Comparison of ENCODE assay signal across 33 mouse cellular contexts in genomic region chr2:164551502-164551901, GRCm38 (mm10). TPM values are rescaled to one million over a fixed set of nuclear protein-coding genes. Genes with fewer than 3 reads are reported as not detected.
"Had no signal": no experiment of that assay in that cellular context is flagged by ENCODE, and none has a peak within 500 bp of the region (broad histone marks: within the 10 kb centered on the region; RNA-seq: fewer than 3 reads in every experiment).

No protein-coding gene starts in this region.

- H3K27ac ChIP-seq: embryonic facial prominence, embryonic 10.5 days; embryonic facial prominence, embryonic 12.5 days; embryonic facial prominence, embryonic 13.5 days; embryonic facial prominence, embryonic 15.5 days; forebrain, embryonic 10.5 days; forebrain, embryonic 12.5 days; forebrain, embryonic 13.5 days; forebrain, embryonic 15.5 days; gastrocnemius, adult 2 months had no signal

- H3K4me3 ChIP-seq: embryonic facial prominence, embryonic 10.5 days; embryonic facial prominence, embryonic 12.5 days; embryonic facial prominence, embryonic 13.5 days; embryonic facial prominence, embryonic 15.5 days; erythroblast, embryonic 14.5 days; forebrain, embryonic 10.5 days; forebrain, embryonic 12.5 days; forebrain, embryonic 13.5 days; forebrain, embryonic 15.5 days; gastrocnemius, adult 2 months had no signal

- H3K4me2 ChIP-seq: embryonic facial prominence, embryonic 12.5 days; embryonic facial prominence, embryonic 13.5 days; embryonic facial prominence, embryonic 15.5 days; forebrain, embryonic 12.5 days; forebrain, embryonic 13.5 days; forebrain, embryonic 15.5 days had no signal

- H3K9me3 ChIP-seq: embryonic facial prominence, embryonic 10.5 days; embryonic facial prominence, embryonic 12.5 days; embryonic facial prominence, embryonic 13.5 days; embryonic facial prominence, embryonic 15.5 days; forebrain, embryonic 10.5 days; forebrain, embryonic 12.5 days; forebrain, embryonic 13.5 days; forebrain, embryonic 15.5 days had no signal

- H3K4me1 ChIP-seq: forebrain, embryonic 15.5 days had no signal

- DNase-seq: cerebellum, adult 2 months; cerebellum, adult 8-10 months; cerebellum, adult 9-10 months; cerebellum, adult 9-11 months; cerebellum, postnatal 10 days; cerebellum, postnatal 14 days; cerebellum, postnatal 25 days; cerebellum, postnatal 36 days; embryo, embryonic 11 days; forebrain, postnatal 0 days; gastrocnemius, adult 2 months; gastrocnemius, postnatal 10 days; gastrocnemius, postnatal 14 days; gastrocnemius, postnatal 25 days; gastrocnemius, postnatal 36 days; heart, adult 11 months; heart, adult 18-20 months had no signal

- ATAC-seq: forebrain, embryonic 13.5 days; forebrain, embryonic 14.5 days; forebrain, embryonic 15.5 days; forebrain, embryonic 16.5 days; forebrain, postnatal 0 days had no signal

- H3K36me3 ChIP-seq: embryonic facial prominence, embryonic 10.5 days; embryonic facial prominence, embryonic 12.5 days; embryonic facial prominence, embryonic 13.5 days; embryonic facial prominence, embryonic 15.5 days; forebrain, embryonic 10.5 days; forebrain, embryonic 12.5 days; forebrain, embryonic 15.5 days had no signal

- H3K9ac ChIP-seq: embryonic facial prominence, embryonic 12.5 days; embryonic facial prominence, embryonic 13.5 days; embryonic facial prominence, embryonic 15.5 days; forebrain, embryonic 12.5 days; forebrain, embryonic 13.5 days; forebrain, embryonic 15.5 days; forebrain, postnatal 0 days had no signal

- H3K27me3 ChIP-seq: embryonic facial prominence, embryonic 12.5 days; embryonic facial prominence, embryonic 13.5 days; embryonic facial prominence, embryonic 15.5 days; forebrain, embryonic 13.5 days; forebrain, embryonic 15.5 days had no signal

RNA-seq across cellular contexts. Expression of gene Wfdc2, which starts 10.7 kb away (rescaled TPM):
- polyA plus RNA-seq: erythroblast, embryonic 14.5 days had no signal

RNA-seq across cellular contexts. Expression of gene Spint3, which starts 21.8 kb away (rescaled TPM):
- polyA plus RNA-seq: cerebellum, adult 2 months; cortical plate, adult 2 months; embryonic facial prominence, embryonic 10.5 days; embryonic facial prominence, embryonic 11.5 days; embryonic facial prominence, embryonic 12.5 days; embryonic facial prominence, embryonic 13.5 days; embryonic facial prominence, embryonic 14.5 days; embryonic facial prominence, embryonic 15.5 days; erythroblast, embryonic 14.5 days; forebrain, embryonic 10.5 days; forebrain, embryonic 11.5 days; forebrain, embryonic 12.5 days; forebrain, embryonic 13.5 days; forebrain, embryonic 14.5 days; forebrain, embryonic 15.5 days; forebrain, embryonic 16.5 days; forebrain, postnatal 0 days; frontal cortex, adult 2 months had no signal

RNA-seq across cellular contexts. Expression of gene Wfdc6a, which starts 33.7 kb away (rescaled TPM):
- polyA plus RNA-seq: cerebellum, adult 2 months; cortical plate, adult 2 months; embryonic facial prominence, embryonic 10.5 days; embryonic facial prominence, embryonic 11.5 days; embryonic facial prominence, embryonic 12.5 days; embryonic facial prominence, embryonic 13.5 days; erythroblast, embryonic 14.5 days; forebrain, embryonic 10.5 days; forebrain, embryonic 11.5 days; forebrain, embryonic 12.5 days; forebrain, embryonic 13.5 days; forebrain, embryonic 14.5 days; forebrain, embryonic 15.5 days; forebrain, embryonic 16.5 days had no signal

RNA-seq across cellular contexts. Expression of gene Eppin, which starts 41.9 kb away (rescaled TPM):
- polyA plus RNA-seq: cerebellum, adult 2 months; cortical plate, adult 2 months; embryonic facial prominence, embryonic 10.5 days; embryonic facial prominence, embryonic 11.5 days; embryonic facial prominence, embryonic 12.5 days; embryonic facial prominence, embryonic 13.5 days; embryonic facial prominence, embryonic 14.5 days; embryonic facial prominence, embryonic 15.5 days; erythroblast, embryonic 14.5 days; forebrain, embryonic 10.5 days; forebrain, embryonic 11.5 days; forebrain, embryonic 12.5 days; forebrain, embryonic 13.5 days; forebrain, embryonic 14.5 days; forebrain, embryonic 15.5 days; forebrain, embryonic 16.5 days; forebrain, postnatal 0 days; frontal cortex, adult 2 months had no signal
